Mouse (Mus musculus) common myeloid progenitor, adult 5-6 weeks (primary cell): Measurements from ENCODE around the gene Sgip1. TPM values are rescaled to one million over a fixed set of nuclear protein-coding genes. Genes with fewer than 3 reads are reported as not detected.

Experiments
- ATAC-seq: replicated peaks from 2 replicates; pipeline ENCODE4 v1.8.0; 2016; ENCODE audit warnings: low read depth, mild to moderate bottlenecking, moderate TSS enrichment, inconsistent platforms; ENCODE audit not compliant: poor library complexity, severe bottlenecking
- total RNA-seq: library from RNA; stranded (forward); fragments of 200-1000, 187-1606 nt; gene quantifications from 2 replicates; pipeline ENCODE4 v1.2.3, GENCODE M21; 2017

Sgip1 gene
- total RNA-seq, 1 experiment from 2014 or later, result 1.0 TPM

DNA sequence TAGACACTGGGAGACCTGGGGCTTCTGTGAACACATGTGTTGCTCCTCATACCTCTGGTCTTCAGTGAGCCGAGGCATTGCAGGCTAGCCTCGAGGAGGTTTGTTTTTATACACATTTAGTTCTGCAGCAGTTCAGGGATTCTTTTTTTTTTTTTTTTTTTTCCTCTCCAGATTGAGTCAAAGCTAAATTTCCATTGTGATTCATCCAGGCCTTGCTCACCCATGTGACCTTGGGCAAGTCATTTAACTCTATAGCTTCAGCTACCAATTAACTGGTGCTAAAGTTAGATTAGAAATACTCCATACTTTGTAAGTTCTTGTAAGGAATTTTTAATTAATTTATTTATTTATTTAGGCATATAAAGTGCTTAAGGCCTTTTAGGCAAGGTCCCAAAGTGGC, 145.4 kb downstream of the Sgip1 start:
- no peak for ATAC-seq

DNA sequence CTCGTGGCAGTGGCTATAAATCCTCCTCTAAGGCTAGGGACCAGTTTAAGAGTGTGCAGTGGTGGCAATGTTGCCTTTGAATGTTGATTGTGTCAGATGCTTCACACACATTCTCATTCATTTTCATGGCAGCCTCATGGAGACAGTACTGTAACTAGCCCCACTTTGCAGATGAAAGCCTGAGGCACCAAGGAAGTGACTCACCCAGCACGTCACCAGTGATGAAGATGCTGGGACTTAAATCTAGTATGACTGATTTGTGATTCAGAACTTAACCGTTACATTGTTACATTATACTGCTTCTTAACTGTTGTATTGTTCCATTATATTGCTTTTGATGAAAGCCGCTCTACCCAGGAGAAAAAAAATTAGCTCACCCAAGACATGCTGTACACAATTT, 145.8 kb downstream of the Sgip1 start:
- ATAC-seq, result no peak

DNA sequence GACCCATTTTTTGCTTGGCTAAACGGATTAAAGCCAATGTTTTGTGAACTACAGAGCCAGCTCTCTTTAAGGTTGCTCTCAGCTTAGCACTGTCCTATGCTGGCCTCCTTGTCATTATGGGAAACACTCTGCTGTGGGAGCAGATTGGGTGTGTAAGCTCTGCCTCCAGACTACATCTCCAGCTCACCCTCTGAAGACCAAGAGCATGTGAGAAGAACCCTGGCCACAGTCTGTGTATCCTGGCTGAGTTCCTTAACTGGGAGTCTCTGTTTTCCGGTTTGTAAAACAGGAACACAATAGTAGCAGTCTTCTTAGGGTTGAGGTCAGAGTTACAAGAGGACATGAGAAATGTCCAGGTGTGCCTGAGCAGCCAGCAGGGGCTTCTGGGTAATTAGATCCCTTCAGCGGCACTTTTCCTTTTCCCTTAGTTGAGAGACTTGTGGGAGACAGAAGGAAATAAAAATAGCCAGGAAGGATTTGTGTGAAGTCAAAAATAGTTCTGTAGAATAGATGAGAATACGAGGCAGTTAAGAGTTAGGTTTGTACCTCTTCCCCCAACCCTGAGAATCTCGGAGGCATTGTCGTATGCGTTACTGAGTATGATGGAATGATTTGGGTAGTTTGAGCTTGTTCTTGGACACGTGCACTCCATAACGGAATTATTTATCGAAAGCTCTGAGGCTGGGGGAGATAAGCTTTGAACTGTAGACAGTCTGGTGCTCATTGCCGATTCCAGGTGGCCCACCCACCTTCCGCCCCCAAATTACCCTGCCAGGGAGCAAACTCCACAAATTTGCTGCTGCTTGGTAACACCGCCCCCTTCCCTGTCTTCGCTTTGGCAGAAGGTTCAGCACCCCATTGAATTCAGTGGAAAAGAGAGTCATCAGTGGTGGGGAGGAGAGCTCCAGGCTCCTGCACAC, 146.9 kb downstream of the Sgip1 start:
- no peak for ATAC-seq

DNA sequence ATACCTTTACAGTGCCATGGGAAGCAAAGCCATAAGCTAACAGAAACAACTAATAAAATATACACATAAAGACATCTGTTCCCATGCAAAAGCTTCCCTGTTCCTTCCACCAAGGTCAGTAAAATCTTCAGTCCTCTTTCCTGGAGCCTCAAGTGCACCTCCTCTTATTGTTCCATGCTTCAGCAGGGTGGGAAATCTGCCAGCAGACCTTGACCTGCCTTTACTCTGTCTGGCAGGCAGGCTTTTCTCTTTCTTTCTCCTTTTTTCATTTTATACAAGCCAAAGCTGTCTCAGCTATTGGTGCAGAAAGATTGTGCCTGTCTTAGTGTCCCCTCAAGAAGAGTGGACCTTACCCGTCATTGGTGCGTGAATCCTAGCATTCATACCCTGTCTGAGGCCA, 154.8 kb downstream of the Sgip1 start:
- ATAC-seq, result no peak

DNA sequence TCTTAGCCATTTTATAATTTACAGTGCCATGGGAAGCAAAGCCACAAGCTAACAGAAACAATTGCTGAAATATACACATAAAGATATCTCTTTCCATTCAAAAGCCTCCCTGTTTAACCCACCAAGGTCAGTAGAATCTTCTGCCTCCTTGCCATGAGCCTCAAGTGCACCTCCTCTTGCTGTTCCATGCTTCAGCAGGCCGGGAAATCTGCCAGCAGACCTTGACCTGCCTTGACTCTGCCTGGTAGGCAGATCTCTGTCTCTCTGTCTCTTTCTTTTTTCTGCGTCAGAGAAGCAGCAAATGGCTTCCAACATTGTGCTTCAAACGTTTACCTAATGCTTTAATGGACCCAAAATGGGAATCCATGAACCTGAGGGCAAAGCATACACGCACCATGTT, 157.9 kb downstream of the Sgip1 start:
- no peak for ATAC-seq

DNA sequence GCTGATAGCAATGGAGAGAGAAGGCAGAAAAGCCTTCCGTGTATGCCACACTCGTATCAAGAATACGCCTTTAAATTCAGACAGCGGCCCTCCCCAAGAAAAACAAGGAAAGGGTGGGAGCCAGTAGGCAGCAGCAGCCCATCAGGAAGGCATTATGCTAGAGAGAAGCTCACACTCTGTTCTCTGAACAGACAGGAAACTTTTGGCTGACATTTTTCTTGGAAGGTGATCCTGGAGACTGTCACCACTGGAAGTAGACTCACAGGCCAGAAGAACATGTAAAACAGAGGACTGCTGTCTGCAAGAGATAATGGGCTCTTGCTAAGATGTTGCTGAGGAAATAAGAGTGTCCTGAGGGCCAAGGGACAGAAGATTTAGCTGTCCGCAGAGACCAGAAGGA, 158.6 kb downstream of the Sgip1 start:
- no peak for ATAC-seq

DNA sequence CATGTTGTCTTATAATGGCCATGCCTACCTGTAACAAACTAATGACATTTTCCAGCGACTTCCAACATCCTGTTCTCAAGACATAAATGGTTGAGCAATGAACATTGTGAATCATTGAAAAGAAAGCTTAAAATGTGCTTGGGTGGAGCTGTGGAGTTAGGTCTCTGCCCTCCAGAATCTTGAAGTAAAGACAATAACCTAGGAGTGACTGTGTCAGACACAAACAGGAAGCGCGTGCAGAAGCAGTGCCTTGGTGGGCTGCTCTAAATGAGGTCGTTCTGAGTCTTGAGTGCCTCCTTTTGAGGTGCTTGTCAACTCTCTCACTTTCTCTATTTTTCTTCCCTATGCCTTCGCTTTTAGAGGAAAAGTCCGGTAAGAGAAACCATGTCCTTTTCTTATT, 159.1 kb downstream of the Sgip1 start:
- no peak for ATAC-seq

DNA sequence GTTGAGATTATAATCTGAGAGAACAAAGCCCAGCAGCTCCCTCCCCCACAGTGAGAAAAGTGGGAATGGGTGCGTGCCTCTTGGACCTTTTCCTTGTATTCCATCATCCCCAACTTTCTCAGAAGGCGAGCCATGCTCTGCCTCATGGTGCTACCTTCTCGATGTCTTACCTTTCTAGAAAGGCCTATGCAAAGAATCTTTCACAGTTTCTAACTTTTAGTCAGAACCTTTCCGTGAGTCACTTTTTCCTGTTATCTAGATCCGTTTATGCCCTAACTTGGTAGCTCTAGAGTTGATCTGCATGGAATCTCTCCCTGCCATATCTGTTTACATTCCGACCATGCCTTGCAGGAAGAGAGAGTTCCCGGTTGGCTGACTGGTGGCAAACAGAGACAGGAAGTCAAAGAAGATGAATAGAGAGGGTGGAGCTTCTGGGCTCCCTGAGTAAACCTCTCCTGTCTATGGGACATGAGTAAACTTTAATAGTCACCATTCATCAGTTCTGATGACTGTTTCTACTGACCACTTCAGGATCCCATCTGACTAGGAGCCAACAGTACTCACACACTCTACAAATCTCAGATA, 166.8 kb downstream of the Sgip1 start:
- no peak for ATAC-seq

DNA sequence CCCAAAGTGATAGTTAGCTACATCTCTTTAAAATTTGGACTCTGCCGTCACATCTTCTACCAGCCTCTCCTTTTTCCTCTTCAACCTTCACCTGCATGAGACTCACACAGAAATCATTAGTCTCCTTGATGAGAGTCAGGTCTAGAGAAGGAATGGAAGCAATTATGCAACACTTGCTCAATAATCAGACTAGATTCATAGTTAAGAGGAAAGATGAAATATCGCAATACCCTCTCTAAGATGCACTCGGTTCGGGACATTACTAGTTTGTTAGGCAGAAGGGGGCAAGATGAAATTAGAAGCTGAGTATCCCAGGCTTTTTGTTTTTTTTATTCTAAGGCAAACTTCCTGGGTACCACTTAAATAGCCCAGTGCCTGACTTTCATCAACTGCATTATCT, 169.1 kb downstream of the Sgip1 start:
- ATAC-seq, result no peak

DNA sequence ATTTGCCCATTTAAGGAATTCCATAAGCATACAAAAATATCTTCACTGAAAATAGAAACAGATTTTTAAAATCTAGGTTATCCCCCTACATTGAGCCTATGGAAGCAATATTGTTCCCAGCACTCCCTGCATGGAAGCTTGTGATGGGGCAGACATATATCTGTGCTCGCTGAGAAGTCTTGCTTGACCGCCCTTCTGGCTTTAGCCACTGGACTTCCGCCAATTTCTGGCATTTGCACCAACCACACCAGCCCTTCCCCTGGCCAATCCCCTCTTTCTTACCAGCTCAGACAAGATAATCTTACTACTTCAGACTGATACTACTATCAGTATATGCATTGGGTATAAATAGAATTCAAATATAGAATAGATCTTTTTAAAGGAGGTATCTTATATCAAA, 172.1 kb downstream of the Sgip1 start:
- ATAC-seq, result no peak

DNA sequence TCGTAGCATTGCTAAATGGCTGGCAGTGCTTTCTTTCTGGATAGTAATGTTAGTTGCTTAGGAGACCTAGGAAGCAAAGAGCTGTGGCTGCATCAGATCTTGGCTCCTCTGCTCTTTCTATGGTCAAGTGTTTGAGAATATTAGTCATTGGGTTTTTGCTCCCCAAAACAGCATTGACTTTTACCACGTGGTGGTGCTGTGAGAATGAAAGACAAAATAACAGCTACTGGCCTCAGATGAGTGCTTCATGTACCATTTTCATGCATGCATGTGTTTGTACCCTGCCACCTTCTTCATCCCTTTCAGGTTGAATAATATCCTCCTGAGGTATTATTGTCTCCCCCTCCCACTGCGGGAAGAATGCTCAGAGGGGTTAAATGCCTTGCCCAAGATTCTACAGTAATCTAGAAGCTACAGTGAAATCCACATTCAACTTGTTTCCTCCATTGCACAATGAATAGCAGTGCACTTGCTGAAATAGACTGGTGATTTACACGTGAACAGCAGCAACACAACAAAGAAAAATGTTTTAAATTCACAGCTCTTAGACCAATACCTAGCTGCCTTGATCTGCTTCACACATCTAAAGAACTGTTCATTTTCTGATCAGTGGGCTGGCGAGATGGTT, 172.7 kb downstream of the Sgip1 start:
- peak; percentile 74 for ATAC-seq

DNA sequence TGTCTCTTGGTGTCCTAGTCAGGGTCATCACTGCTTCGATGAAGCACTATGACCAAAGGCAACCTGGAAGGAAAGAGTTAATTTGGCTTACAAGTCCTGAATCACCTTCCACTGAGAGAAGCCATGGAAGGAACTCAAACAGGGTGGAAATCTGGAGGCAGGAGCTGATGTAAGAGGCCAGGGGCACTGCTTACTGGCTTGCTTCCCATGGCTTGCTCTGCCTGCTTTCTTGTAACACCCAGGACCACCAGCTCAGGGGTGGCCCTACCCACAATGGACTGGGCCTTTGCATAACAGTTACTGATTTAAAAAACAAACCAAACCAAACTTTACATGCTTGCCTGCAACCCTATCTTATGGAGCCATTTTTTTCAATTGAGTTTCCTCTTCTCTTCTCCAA, 177.1 kb downstream of the Sgip1 start:
- no peak for ATAC-seq

DNA sequence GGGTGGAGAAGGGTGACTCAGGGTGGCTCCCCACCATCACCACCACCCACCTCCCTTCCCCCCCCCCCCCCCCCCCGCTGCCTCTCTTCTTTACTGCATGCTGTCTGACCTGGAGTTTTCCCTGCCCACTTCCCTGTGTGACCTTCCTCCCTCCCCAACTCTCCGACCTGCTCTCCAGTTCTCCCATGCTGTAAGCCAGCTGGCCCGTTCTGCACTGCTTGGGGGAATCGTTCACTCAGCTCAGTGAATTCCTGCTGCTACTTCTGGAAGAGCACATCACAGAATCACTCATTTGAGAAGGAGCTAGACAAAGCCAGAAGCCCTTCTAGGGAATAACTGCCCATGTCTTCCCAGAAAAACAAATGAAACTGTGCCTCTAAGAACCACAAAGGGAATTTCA, 188.4 kb downstream of the Sgip1 start:
- ATAC-seq, result no peak

DNA sequence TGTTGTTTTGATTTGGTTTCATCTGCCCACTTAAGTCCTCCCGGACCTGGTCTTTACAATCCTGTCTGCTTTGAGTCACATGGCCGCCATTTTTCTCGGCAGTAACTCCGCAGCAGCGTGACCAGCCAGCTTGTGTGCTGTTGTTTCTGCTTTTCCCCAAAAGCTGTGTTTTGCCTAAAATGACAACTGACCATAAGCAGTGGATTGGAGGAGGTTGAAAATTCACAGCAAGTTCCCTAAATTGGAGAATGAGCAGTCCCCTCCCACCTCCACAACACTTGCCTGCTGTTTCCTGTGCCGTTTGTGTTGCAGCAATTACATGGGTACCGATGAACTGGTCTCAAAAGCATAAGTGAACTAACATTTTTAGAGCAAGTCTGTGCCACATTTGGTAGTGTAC, 189.6 kb downstream of the Sgip1 start:
- ATAC-seq, result peak; percentile 96

DNA sequence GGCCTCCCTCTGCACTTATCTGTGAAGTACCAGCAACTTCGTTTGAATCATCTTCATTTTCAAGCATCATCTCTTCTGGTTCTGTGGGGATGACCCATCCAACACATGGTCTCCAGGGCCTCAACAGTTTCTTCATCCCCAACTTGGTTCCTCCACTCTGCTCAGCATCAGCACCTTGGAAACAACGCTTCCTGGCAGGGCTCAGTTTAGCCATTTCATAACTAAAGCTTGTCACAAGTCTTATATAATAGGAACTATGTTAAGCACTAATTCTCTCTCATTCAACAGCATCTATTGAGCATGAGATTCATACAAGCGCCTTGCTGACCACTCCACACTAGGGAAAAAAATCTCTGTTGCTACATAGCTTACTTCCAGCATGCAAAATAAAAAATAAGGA, 199.2 kb downstream of the Sgip1 start:
- no peak for ATAC-seq

DNA sequence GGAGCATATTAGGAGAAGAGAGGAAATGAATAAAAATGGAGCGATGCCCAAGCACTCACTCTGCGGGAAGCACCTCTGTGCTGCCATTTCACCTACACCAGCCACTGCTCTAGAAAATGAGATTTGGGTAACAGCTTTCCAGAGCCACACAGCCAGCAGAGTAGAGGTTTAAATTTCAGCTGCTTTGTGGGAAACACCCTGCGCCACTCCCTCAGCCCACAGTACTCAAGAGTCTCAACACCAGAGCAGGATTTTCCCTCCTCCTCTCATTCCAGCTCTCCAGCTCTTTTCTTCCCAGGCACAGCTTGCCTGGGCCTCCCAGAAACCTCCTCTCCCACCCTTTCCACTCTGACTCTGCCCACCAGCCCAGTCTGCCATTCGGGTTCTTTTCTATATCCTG, 199.6 kb downstream of the Sgip1 start:
- no peak for ATAC-seq

DNA sequence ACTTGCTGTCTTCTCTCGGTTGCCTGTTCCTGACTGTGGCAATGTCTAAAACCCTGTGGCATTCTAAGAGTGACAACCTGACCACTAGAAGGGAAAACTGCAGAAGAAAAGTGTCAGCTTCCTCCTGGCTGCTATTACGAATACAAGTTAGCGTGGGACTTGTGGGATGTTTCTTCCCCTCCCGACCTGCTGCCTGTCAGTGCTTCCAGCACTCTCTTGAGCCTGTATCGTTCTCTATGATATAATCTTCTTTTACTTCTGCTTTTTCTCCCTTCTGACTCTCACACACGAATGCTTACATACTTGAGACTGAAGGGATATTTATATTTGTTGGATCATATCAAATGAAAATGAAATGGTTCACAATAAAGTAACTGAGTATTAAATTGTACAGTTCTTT, 203.2 kb downstream of the Sgip1 start:
- peak; percentile 98 for ATAC-seq

DNA sequence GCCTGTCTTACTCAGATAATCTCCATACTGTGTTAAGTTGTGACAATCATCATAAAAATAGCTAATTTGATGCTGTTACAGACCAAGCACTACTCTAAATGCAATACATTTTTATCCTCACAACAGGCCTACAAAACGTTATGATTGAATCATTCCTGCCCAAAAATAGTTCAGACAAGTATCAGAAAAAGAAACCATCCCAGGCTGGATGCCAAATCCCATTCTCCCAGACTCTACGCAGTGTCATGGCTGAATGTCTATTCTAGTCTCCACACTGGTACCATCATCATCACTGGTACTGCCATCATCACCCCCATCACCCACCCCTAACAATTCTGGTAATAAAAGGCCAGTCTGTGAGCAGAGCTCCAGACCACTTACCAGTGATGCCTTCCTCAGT, 211.4 kb downstream of the Sgip1 start:
- no peak for ATAC-seq

DNA sequence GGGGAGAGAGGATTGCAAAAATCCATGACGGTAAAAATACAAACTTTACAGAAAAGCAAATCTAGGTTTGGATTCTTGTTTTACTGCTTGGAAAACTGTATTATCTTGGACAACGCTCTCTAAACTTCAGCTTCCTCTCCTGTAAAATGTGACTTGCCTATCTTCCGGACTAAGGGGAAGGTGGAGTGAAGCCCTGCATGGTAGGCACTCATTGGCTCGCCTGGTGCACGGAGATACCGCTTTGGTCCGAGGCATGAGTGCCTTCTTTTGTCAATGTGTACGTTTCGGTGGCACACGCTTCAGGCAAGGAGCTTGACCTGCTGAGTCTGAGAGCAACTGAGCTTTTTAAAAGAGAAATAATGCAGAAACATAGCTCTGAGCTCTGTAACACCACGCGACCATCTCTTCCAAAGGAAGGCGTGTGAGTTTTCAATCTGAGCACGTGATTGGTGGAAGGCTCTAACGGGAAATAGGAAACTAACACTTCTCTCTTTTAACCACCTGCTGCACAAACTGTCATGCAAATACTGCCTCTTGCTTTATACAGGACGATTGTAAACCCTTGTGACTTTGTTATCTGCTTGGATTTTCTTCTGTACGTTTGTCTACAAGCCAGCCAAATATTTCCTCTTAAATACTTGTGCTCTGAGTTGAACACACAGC, 214.3 kb downstream of the Sgip1 start:
- peak; percentile 86 for ATAC-seq

DNA sequence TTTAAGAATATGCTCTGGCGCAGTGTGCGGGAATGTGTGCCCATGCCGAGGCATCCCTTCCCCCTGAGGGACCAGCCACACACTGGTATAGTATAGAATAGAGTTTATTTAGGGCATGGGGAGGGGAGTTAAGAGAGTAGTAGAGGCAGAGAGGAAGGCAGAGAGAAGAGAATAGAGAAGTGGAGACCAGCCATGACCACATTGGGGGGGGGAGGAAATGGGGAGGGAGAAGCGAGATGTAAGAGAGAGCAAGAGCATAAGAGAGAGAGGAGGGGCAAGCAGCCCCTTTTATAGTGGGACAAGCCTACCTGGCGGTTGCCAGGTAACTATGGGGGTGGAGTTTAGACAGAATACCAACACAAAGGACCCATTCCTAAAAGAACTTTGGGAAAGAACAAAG, 218.3 kb downstream of the Sgip1 start:
- ATAC-seq, result 0 out of 2 replicates have a peak, but pooled peaks have one; percentile 34

DNA sequence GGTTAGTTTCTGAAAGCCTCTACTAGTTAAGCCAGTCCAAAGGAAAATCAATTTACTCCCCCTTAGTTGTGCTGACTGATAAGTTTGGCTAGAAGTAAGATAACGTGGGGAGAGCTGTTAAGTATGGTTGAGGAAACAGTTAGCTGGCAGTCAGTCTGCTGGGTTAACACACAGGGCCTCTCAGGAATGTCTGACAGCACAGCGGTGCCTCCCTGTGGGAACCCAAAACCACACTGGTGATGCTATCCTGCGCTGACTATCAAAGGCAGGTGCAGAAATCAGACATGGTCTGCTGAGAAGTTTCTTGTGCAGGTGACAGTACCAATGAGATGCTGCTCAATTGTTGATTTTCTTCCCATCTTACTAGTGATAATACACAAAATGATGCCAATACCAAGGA, 223.1 kb downstream of the Sgip1 start:
- peak; percentile 62; the same call in 1 of the 2 replicates for ATAC-seq
